Mouse (Mus musculus) cortical plate, adult 2 months (tissue): Measurements from ENCODE around the gene Lifr. TPM values are rescaled to one million over a fixed set of nuclear protein-coding genes. Genes with fewer than 3 reads are reported as not detected.

ENCODE experiments used
- H3K27ac ChIP-seq: fragments of 200-500 bp; 2 replicates; pipeline ENCODE4 v1.5.1; 2012; ENCODE audit warnings: low read length, control low read depth, inconsistent platforms; ENCODE audit not compliant: insufficient read depth
- H3K4me1 ChIP-seq: fragments of 200-500 bp; 2 replicates; pipeline ENCODE4 v1.6.1; 2011; ENCODE audit warnings: low read length; ENCODE audit not compliant: control insufficient read depth, insufficient read depth
- H3K4me3 ChIP-seq: fragments of 200-500 bp; 2 replicates; pipeline ENCODE4 v1.5.1; 2011; ENCODE audit warnings: mild to moderate bottlenecking, low read length, control low read depth; ENCODE audit not compliant: insufficient read depth
- CTCF ChIP-seq: fragments of 200-500 bp; IDR thresholded peaks from 2 replicates; pipeline ENCODE4 v1.5.1; 2011; ENCODE audit warnings: mild to moderate bottlenecking, control low read depth, low read length; ENCODE audit not compliant: insufficient read depth; ENCODE audit errors: extremely low read depth
- POLR2A ChIP-seq: fragments of 200-500 bp; IDR thresholded peaks from 2 replicates; pipeline ENCODE4 v1.6.1; 2011; ENCODE audit warnings: mild to moderate bottlenecking, low read length, control low read depth; ENCODE audit not compliant: insufficient read depth; ENCODE audit errors: extremely low read depth
- polyA plus RNA-seq: library from polyadenylated mRNA; depleted of rRNA; stranded (reverse); fragments of >200 nt; gene quantifications from 2 replicates; pipeline ENCODE4 v1.2.3, GENCODE M21; 2012

Lifr gene
- polyA plus RNA-seq, 1 experiment = 17.0 TPM

- TF ChIP-seq CTCF (no peak), POLR2A (no peak)
- Histone ChIP-seq H3K27ac (no peak overlapping the region), H3K4me1 (no peaks in the 10 kb centered on the region), H3K4me3 (no peak overlapping the region)
Observed at GRCm38 (mm10) chr15:7061995-7062697, 28.3 kb upstream of the Lifr start.

GRCm38 (mm10) chr15:7062698-7063009 lies 27.8 kb upstream of the Lifr start:
- no peak overlapping the region for H3K27ac ChIP-seq
- H3K4me1 ChIP-seq = no peaks in the 10 kb centered on the region
- H3K4me3 ChIP-seq = no peak overlapping the region
- TF ChIP-seq CTCF (no peak), POLR2A (no peak)

GRCm38 (mm10) chr15:7063521-7064240 lies 26.7 kb upstream of the Lifr start:
- Histone ChIP-seq H3K27ac (no peak overlapping the region), H3K4me1 (no peaks in the 10 kb centered on the region), H3K4me3 (no peak overlapping the region)
- TF ChIP-seq CTCF (no peak), POLR2A (no peak)

- Histone ChIP-seq H3K27ac (no peak overlapping the region), H3K4me3 (no peak overlapping the region), H3K4me1 (no peaks in the 10 kb centered on the region)
- TF ChIP-seq CTCF (no peak), POLR2A (no peak)
Observed at GRCm38 (mm10) chr15:7064992-7065523, 25.4 kb upstream of the Lifr start.

- Histone ChIP-seq H3K4me1 (no peaks in the 10 kb centered on the region), H3K27ac (no peak overlapping the region), H3K4me3 (no peak overlapping the region)
- TF ChIP-seq CTCF (no peak), POLR2A (no peak)
Observed at GRCm38 (mm10) chr15:7065624-7066023, 24.8 kb upstream of the Lifr start.

- no peak overlapping the region for H3K27ac ChIP-seq
- no peak overlapping the region for H3K4me3 ChIP-seq
- H3K4me1 ChIP-seq = no peaks in the 10 kb centered on the region
- no peak for TF ChIP-seq CTCF
- TF ChIP-seq POLR2A = no peak
Observed at GRCm38 (mm10) chr15:7066752-7067151, 23.7 kb upstream of the Lifr start.

- H3K4me1 ChIP-seq = no peaks in the 10 kb centered on the region
- no peak overlapping the region for H3K4me3 ChIP-seq
- TF ChIP-seq CTCF (no peak), POLR2A (no peak)
- H3K27ac ChIP-seq = no peak overlapping the region
Observed at GRCm38 (mm10) chr15:7069374-7069773, 21.0 kb upstream of the Lifr start.

GRCm38 (mm10) chr15:7070199-7070794 lies 20.1 kb upstream of the Lifr start:
- Histone ChIP-seq H3K4me1 (no peaks in the 10 kb centered on the region), H3K27ac (no peak overlapping the region), H3K4me3 (no peak overlapping the region)
- TF ChIP-seq CTCF (no peak), POLR2A (no peak)

- no peak for TF ChIP-seq POLR2A
- no peak for TF ChIP-seq CTCF
Observed at GRCm38 (mm10) chr15:7073269-7073668, 17.1 kb upstream of the Lifr start.

More at GRCm38 (mm10) chr15:7073269-7073668, 17.1 kb upstream of the Lifr start:
- H3K4me3 ChIP-seq = no peak overlapping the region
- no peaks in the 10 kb centered on the region for H3K4me1 ChIP-seq
- no peak overlapping the region for H3K27ac ChIP-seq
